Mouse (Mus musculus): Measurements from ENCODE around the gene Gm17545.
"Not testable (repeated sequence)": the region's sequence is repeated elsewhere in the genome, so short reads cannot be mapped to it uniquely, and the experiment has no call there.

The Gm17545 gene

DNA sequence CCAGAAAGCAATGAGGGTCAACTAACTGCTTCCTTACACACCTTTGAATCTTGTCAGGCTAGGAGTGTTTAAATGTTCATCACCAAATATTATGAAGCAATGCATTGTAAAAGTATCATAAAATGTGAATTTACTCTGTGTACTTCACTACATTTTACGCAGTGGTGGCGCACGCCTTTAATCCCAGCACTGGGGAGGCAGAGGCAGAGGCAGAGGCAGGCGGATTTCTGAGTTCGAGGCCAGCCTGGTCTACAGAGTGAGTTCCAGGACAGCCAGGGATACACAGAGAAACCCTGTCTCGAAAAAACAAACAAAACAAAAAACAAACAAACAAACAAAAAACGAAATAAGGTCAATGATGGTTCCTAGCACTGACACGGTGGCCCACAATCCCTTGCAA is at the start of gene Gm17545:
Gm17545 (plus strand) TSS at position 301 of the 400 bp plus-strand sequence.
- not testable (repeated sequence) for DNase-seq

GRCm38 (mm10) chr9:22405414-22405813 is 48.7 kb upstream of the Gm17545 start:
- no peak for DNase-seq

DNA sequence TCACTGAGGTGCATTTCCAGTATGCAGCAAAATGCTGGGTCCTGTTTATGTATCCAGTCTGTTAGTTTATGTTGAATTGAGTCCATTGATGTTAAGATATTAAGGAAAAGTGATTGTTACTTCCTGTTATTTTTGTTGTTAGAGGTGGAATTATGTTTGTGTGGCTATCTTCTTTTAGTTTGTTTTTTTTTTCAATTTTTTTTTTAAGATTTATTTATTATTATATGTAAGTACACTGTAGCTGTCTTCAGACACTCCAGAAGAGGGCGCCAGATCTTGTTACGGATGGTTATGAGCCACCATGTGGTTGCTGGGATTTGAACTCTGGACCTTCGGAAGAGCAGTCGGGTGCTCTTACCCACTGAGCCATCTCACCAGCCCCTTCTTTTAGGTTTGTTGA is 46.5 kb upstream of the Gm17545 start:
- DNase-seq = not testable (repeated sequence)

GRCm38 (mm10) chr9:22408344-22408743 is 45.7 kb upstream of the Gm17545 start:
- not testable (repeated sequence) for DNase-seq

GRCm38 (mm10) chr9:22409501-22409900 is 44.6 kb upstream of the Gm17545 start:
- no peak for DNase-seq

DNA sequence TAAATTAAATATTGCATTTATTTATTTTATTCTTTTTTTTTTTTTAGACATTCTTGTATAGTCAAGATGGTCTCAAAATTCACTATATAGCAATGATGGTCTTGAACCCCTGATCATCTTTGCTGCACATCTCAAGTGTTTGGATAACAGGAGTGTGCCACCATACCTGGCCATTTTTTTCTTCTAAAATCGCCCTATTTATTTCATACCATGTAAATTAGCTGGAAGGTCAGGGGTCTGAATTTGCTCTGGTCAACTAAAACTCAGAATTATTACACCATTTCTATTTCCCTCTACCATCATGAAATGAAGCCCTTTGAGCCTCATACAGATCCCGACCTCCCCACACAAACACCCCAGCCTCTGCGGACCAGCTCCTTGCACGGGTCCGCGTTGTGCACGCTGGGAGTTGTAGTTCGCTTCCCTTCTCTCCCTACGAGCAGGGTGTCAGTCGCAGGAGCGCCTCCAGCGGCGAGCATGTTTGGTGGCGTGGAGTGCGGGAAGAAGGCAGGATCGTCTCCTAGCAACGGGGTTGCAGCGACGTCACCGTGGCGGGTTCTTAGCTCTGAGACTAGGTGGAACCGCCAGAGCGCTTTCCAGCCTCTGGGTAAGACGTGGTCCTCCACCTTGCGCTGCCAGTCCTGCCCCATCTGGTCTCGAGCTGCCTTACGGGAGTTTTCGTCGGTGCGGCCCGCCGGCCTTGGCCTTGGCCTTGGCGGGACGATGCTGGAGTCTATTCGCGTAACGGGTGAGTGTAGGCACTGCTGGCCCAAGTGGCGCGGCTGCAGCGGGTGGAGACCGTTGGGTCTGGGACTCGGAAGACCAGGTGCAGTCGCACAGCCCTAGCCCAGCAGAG is 42.9 kb upstream of the Gm17545 start, which contains the start of gene 9530077C05Rik:
9530077C05Rik (plus strand) TSS at position 512 of the 856 bp plus-strand sequence.
- DNase-seq = peak; percentile 99 to 100

DNA sequence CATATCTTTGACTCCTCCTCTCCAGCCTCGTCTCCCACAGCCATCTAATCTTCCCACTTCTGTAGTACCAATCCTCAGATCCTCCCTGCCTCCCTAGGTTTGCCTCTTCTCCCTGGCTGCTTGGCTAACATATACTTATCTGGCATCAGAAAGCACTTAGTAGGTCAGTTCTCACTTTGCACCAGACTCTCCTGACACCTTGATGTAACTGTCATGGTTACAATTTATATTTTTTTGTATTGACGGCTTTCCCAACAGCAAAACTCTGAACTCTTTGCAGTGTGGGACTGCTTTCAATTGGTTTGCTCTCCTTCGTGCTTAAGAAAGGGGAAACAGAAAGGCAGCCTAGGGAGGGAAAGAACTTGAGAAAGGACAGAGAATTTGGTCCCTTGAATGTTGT is 37.9 kb upstream of the Gm17545 start:
- DNase-seq = no peak

GRCm38 (mm10) chr9:22417547-22417946 is 36.5 kb upstream of the Gm17545 start:
- DNase-seq = no peak

DNA sequence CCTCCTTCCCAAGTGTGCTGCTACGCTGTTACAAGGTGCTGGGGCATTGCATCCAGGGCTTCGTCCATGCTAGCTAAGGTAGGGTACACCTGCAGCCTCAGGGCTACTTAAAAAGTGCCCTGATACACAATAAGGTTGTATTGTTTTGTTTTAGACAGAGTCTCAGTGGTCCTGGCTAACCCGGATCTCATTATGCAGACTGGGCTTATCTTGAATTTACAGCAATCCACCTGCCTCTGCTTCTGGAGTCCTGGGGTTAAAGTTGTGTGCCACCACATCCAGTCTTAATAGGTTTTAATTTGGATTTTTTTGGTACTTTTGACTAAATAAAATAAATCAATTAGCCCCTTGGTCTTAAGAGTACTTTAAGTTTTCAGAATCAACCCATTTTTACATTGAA is 34.2 kb upstream of the Gm17545 start:
- DNase-seq = no peak

DNA sequence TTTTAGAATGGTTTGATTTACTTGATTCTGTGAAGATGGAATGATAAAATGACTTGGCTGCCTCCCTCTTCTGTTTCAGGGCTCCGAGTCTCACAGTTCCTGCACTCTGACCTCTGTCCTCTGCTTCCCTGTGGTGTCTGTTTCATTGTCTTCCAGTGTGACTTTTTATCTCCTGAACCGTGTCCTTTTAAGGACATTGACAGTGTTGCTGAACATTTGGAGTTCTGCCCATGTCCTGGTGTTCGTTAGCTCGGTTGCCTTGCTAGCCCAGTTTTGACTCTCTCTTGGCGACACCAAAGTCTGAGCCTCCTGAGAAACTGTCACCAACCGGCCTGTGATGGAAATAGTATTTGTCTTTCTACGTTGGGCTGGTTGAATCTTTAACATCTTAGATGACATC is 33.6 kb upstream of the Gm17545 start:
- DNase-seq = peak; percentile 33 to 57

DNA sequence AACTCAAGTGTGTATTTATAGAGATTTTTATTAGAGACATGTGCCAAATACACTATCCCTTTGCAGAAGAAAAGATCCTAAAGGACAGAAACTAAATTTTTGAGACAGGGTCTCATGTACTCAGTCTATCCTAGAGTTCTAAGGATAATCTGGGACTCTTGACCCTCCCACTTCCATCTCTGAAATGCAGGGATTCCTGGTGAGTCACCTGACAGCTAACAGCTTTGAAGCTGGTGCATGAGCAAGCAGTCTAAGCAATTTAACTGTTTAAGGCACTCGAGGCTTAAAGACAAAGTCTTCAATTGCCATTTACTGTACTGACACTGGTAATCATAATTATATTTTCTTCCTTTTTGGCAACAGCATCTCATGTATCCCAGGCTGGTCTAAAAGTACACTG is 31.5 kb upstream of the Gm17545 start:
- no peak for DNase-seq

DNA sequence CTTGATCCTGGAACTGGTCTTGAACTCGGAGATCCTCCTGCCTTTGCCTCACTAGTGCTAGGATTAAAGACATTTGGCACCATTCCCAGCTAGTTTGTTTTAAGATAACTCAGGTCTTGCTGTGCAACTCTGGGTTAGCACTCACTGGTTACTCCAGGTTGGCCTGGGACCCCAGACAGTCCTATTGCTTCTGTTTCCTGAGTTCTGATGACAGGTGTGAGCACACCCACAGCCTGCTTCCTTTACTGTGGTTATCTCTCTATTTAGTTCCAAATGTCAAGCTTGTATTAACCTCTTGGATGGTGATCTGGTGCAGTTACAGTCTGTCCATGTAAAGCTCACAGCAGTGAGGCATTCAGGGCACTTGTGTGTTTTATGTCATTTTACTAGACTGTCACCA is 30.6 kb upstream of the Gm17545 start:
- no peak for DNase-seq

- DNase-seq = no peak
Measured at GRCm38 (mm10) chr9:22424196-22424595, 29.9 kb upstream of the Gm17545 start.

GRCm38 (mm10) chr9:22424719-22425118 is 29.4 kb upstream of the Gm17545 start:
- DNase-seq = no peak

GRCm38 (mm10) chr9:22428028-22428665 is 25.9 kb upstream of the Gm17545 start:
- no peak for DNase-seq

DNA sequence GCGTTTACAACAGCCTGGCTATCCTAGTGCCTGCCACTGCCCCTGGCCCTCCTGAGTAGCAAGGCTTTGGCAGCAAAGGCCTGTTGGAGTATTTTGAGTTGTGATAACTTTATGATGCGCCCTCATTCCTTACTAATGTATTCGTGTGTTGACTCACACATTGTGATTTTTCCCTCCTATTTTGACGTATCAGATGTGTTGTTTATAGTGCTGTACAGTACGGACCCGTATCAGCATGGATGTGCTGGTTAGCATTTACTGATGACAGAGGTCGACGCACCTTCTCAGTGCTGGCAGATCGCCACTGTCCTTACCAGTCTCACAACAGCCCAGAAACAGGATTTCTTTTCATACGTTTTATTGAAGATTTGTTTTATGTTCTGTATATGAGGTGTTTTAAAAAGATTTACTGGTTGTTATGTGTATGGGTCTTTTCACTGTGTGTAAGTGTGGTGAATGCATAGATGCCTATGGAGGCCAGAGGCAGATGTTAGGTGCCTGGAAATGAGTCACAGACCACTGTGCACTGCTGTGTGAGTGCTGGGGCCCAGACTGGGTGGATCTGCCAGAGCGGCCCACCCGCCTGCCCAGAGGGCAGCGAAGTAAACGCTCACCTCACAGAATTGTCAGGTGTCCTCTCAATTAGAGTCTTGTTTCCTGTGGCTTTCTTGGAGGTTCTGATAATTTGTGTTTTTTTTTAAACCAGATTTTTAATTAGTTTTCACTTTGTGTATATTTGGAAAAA is 25.3 kb upstream of the Gm17545 start:
- no peak for DNase-seq

DNA sequence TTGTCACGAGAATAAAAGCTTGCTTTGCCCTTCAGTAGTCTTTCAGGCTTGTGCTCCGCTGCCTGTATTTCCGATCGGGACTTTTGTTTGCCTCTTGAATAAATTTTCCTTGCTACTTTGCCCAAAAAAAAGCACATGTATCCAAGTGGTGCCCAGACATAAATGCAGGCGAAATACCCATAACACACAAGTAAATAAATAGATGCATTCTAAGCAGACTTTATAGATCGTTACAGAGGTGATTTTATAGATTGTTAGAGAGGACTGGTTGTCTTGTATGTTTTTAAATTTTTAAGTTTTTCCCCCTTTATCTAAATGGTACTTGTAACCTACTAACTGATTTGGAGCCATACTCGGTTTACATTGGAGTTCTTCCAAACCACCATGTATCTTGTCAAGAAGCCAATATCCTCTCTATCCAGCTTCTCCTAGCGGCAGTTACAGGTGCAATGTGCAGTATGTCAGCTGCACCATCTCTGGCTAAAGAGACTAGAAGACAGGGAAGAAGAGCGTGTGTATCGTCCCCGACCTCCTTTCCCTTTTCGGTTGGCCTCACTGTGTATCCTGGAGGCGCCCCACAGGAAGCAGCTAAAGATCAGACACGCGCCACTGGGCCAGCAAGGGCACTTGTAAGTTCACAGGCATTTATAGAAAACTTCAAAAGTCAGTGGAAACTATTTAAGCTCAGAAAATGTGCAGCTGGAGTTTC is 24.4 kb upstream of the Gm17545 start:
- DNase-seq = peak; percentile 19 to 35

GRCm38 (mm10) chr9:22430315-22430840 is 23.7 kb upstream of the Gm17545 start:
- DNase-seq = no peak

DNA sequence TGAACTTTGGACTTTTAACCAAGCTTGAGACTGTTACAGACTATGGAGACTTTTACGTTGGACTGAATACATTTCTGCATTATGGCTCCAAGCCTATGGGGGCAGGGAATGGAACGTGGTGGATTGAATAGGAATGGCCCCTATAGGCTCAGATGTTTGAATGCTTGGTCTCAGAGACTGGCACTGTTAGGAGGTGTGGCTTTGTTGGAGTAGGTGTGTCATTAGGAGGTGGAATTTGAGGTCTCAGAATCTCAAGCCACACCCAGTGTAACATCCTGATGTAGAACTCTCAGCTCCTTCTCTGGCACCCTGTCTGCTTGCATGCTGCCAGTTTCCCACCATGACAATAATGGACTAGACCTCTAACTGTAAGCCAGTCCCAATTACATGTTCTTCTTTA is 20.9 kb upstream of the Gm17545 start:
- no peak for DNase-seq

- no peak for DNase-seq
Measured at GRCm38 (mm10) chr9:22434101-22434500, 20.0 kb upstream of the Gm17545 start.

- DNase-seq = no peak
Measured at GRCm38 (mm10) chr9:22438826-22439225, 15.3 kb upstream of the Gm17545 start.

- DNase-seq = no peak
Measured at GRCm38 (mm10) chr9:22443157-22443556, 10.9 kb upstream of the Gm17545 start.

- DNase-seq = no peak
Measured at GRCm38 (mm10) chr9:22445123-22445522, 9.0 kb upstream of the Gm17545 start.

Measured in cerebellum, adult 18-20 months (tissue).